ENCODE assay signal across 10 mouse cellular contexts in genomic region chr9:40617676-40618062, GRCm38 (mm10). TPM values are rescaled to one million over a fixed set of nuclear protein-coding genes. Genes with fewer than 3 reads are reported as not detected.
DNase-seq lines count a peak whose midpoint lies in the region; ATAC-seq lines count a peak whose summit lies in the region.
"Had no signal": no experiment of that assay in that cellular context is flagged by ENCODE, and none has a peak within 500 bp of the region (broad histone marks: within the 10 kb centered on the region; RNA-seq: fewer than 3 reads in every experiment).

No protein-coding gene starts in this region.

- 0 out of 2 replicates have a peak overlapping the region, but pooled peaks have one; percentile 14 for H3K9ac ChIP-seq in kidney, embryonic 15.5 days
- H3K9ac ChIP-seq in neural tube, embryonic 12.5 days, result peak overlapping the region; percentile 51

- H3K9me3 ChIP-seq in kidney, embryonic 15.5 days (replicated peaks), result no peaks in the 10 kb centered on the region
- no peaks in the 10 kb centered on the region for H3K9me3 ChIP-seq in forebrain, embryonic 10.5 days
- H3K9me3 ChIP-seq in limb, embryonic 10.5 days (replicated peaks), result no peaks in the 10 kb centered on the region
- H3K9me3 ChIP-seq in neural tube, embryonic 12.5 days, result no peaks in the 10 kb centered on the region

- ATAC-seq in kidney, embryonic 15.5 days (replicated peaks; ENCODE audit: low FRiP score), result no peak
- ATAC-seq in neural tube, embryonic 12.5 days (ENCODE audit: low FRiP score, low read depth), result no peak

- 28% methylated on average over 10 of the region's 10 CpGs for WGBS in kidney, embryonic 15.5 days
- 27% methylated on average over 10 of the region's 10 CpGs for WGBS in forebrain, embryonic 10.5 days
- 28% methylated on average over 10 of the region's 10 CpGs for WGBS in limb, embryonic 10.5 days
- WGBS in neural tube, embryonic 12.5 days, result 17% methylated on average over 10 of the region's 10 CpGs

- peak overlapping the region; percentile 31 for H3K4me3 ChIP-seq in kidney, embryonic 15.5 days (replicated peaks)
- H3K4me3 ChIP-seq in forebrain, embryonic 10.5 days, result peak overlapping the region; percentile 46
- H3K4me3 ChIP-seq in limb, embryonic 10.5 days, result peak overlapping the region; percentile 45
- H3K4me3 ChIP-seq in neural tube, embryonic 12.5 days, result no peak overlapping the region; the same call in 1 of the 2 replicates

- H3K4me1 ChIP-seq in kidney, embryonic 15.5 days, result peaks cover 24% of the 10 kb centered on the region
- peaks cover 43% of the 10 kb centered on the region for H3K4me1 ChIP-seq in forebrain, embryonic 10.5 days
- H3K4me1 ChIP-seq in limb, embryonic 10.5 days, result peaks cover 35% of the 10 kb centered on the region
- H3K4me1 ChIP-seq in neural tube, embryonic 12.5 days, result peaks cover 17% of the 10 kb centered on the region

- no peak overlapping the region for H3K27ac ChIP-seq in kidney, embryonic 15.5 days
- peak overlapping the region; percentile 89 for H3K27ac ChIP-seq in forebrain, embryonic 10.5 days
- peak overlapping the region; percentile 82 for H3K27ac ChIP-seq in limb, embryonic 10.5 days
- H3K27ac ChIP-seq in neural tube, embryonic 12.5 days, result peak overlapping the region; percentile 57; the same call in 1 of the 2 replicates

- DNase-seq in kidney, adult 8-10 months, result no peak
- DNase-seq in forebrain, embryonic 10.5 days (ENCODE audit: extremely low spot score, low spot score), result no peak
- peak; percentile 45 for DNase-seq in limb, embryonic 10.5 days (ENCODE audit: low spot score)
- DNase-seq in adrenal gland, postnatal 4 days (ENCODE audit: low spot score in 2 of 2), result no peak
- DNase-seq in urinary bladder, adult 2 months (ENCODE audit: low spot score), result no peak
- DNase-seq in kidney, postnatal 14 days, result no peak
- DNase-seq: kidney, postnatal 36 days had no signal

- H3K27me3 ChIP-seq in kidney, embryonic 15.5 days, result no peaks in the 10 kb centered on the region
- H3K27me3 ChIP-seq in forebrain, embryonic 10.5 days (ENCODE audit: poor library complexity, severe bottlenecking), result peaks cover 27% of the 10 kb centered on the region
- H3K27me3 ChIP-seq in limb, embryonic 10.5 days (ENCODE audit: low read depth, poor library complexity, severe bottlenecking), result peaks cover 4% of the 10 kb centered on the region; the same call in 1 of the 2 replicates
- no peaks in the 10 kb centered on the region for H3K27me3 ChIP-seq in neural tube, embryonic 12.5 days (replicated peaks)

- H3K4me2 ChIP-seq in kidney, embryonic 15.5 days, result peak overlapping the region; percentile 63
- H3K4me2 ChIP-seq in neural tube, embryonic 12.5 days (replicated peaks), result peak overlapping the region; percentile 60

- H3K36me3 ChIP-seq in kidney, embryonic 15.5 days, result no peaks in the 10 kb centered on the region
- H3K36me3 ChIP-seq in forebrain, embryonic 10.5 days (replicated peaks), result no peaks in the 10 kb centered on the region
- H3K36me3 ChIP-seq in limb, embryonic 10.5 days, result no peaks in the 10 kb centered on the region
- H3K36me3 ChIP-seq in neural tube, embryonic 12.5 days, result no peaks in the 10 kb centered on the region

RNA-seq across cellular contexts. Expression of gene Gm21915, which starts 52.7 kb away (rescaled TPM):
- not detected in 2 replicates for polyA plus RNA-seq in kidney, embryonic 15.5 days (2015; fragmentation: Nextera tagmentation; extraction: Ambion mirVana)
- not detected in 2 replicates for polyA plus RNA-seq in forebrain, embryonic 10.5 days (2016; fragmentation: Nextera tagmentation; extraction: Ambion mirVana)
- polyA plus RNA-seq in limb, embryonic 10.5 days (2016; fragmentation: Nextera tagmentation; extraction: Ambion mirVana), result not detected in 2 replicates
- polyA plus RNA-seq in neural tube, embryonic 12.5 days (2016; fragmentation: Nextera tagmentation; extraction: Ambion mirVana), result not detected in 2 replicates
- not detected for total RNA-seq in adrenal gland, postnatal 4 days (2021)
- not detected in 2 replicates for polyA plus RNA-seq in urinary bladder, adult 2 months (2012; rRNA removed)
- total RNA-seq: MEL had no signal
